Mouse (Mus musculus) ES-Bruce4 (cell line): ENCODE data around the gene Ttc28. TPM values are rescaled to one million over a fixed set of nuclear protein-coding genes. Genes with fewer than 3 reads are reported as not detected.

Experiments used
- H3K27ac ChIP-seq: 2 replicates; pipeline ENCODE4 v1.5.1; 2012; ENCODE audit warnings: low read length, inconsistent platforms; ENCODE audit not compliant: insufficient read depth
- H3K27me3 ChIP-seq: 2 replicates; pipeline ENCODE4 v1.6.1; 2012; ENCODE audit warnings: mild to moderate bottlenecking, low read length, inconsistent platforms; ENCODE audit not compliant: control insufficient read depth, poor library complexity, insufficient read depth, severe bottlenecking
- H3K36me3 ChIP-seq: 2 replicates; pipeline ENCODE4 v1.6.1; 2012; ENCODE audit warnings: inconsistent platforms, mild to moderate bottlenecking, low read length, moderate library complexity; ENCODE audit not compliant: control insufficient read depth, poor library complexity, insufficient read depth, severe bottlenecking
- H3K4me1 ChIP-seq: one replicate; pipeline ENCODE4 v1.8.1; 2011; ENCODE audit warnings: low read length; ENCODE audit not compliant: control insufficient read depth, insufficient read depth
- H3K4me3 ChIP-seq: 2 replicates; pipeline ENCODE4 v1.5.1; 2011; ENCODE audit warnings: low read depth, mild to moderate bottlenecking, low read length
- H3K9ac ChIP-seq: 2 replicates; pipeline ENCODE4 v1.6.1; 2012; ENCODE audit warnings: low read depth, mild to moderate bottlenecking, inconsistent platforms; ENCODE audit not compliant: poor library complexity, severe bottlenecking
- H3K9me3 ChIP-seq: replicated peaks from 2 replicates; pipeline ENCODE4 v1.6.1; 2012; ENCODE audit warnings: mild to moderate bottlenecking, low read length, inconsistent platforms; ENCODE audit not compliant: control insufficient read depth, poor library complexity, insufficient read depth, severe bottlenecking
- CTCF ChIP-seq: IDR thresholded peaks from one replicate; pipeline ENCODE4 v1.8.1; 2011; ENCODE audit warnings: low read depth, low read length
- EP300 ChIP-seq: IDR thresholded peaks from 2 replicates; pipeline ENCODE4 v1.6.1; 2011; ENCODE audit warnings: low read depth, low read length; ENCODE audit not compliant: insufficient read depth
- POLR2A ChIP-seq: IDR thresholded peaks from one replicate; pipeline ENCODE4 v1.8.1; 2011; ENCODE audit warnings: low read length; ENCODE audit not compliant: insufficient read depth
- polyA plus RNA-seq: library from polyadenylated mRNA; stranded (reverse); fragments of >200 nt; gene quantifications from 2 replicates; pipeline ENCODE4 v1.2.4, GENCODE M21; 2011; ENCODE audit warnings: low read depth; ENCODE audit not compliant: missing spikeins, insufficient read depth, insufficient read length

Ttc28 gene
- polyA plus RNA-seq, 1 experiment, result 2.5 TPM

- Histone ChIP-seq H3K4me3 (no peak overlapping the region), H3K4me1 (no peaks in the 10 kb centered on the region), H3K27me3 (no peaks in the 10 kb centered on the region), H3K27ac (no peak overlapping the region), H3K9ac (no peak overlapping the region), H3K9me3 (no peaks in the 10 kb centered on the region), H3K36me3 (no peaks in the 10 kb centered on the region)
- TF ChIP-seq CTCF, result no peak
- TF ChIP-seq EP300, result no peak
- TF ChIP-seq POLR2A, result no peak
Observed at GRCm38 (mm10) chr5:111007900-111008299, 128.3 kb downstream of the Ttc28 start.

DNA sequence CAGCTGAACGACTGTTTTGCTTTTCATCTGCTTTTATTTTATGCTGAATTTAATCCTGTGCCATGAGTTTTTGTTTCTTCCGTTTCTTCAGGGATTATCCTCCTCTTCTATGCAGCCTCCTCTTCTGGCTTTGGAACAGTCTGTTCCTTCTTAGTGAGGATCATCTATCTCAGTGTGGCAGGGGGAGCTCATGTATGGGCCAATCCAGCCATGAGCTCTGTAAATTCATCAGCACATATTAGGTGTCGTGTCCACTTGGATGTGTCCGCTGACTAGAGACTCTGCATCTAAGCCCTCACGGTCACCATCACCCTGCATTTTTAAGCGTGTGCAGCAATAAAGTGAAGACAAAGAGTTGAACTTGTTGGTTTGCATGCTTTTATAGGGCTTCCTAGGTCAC, 128.8 kb downstream of the Ttc28 start:
- H3K27me3 ChIP-seq, result no peaks in the 10 kb centered on the region
- no peak overlapping the region for H3K4me3 ChIP-seq
- no peak overlapping the region for H3K9ac ChIP-seq
- TF ChIP-seq EP300 (no peak), POLR2A (no peak)
- no peaks in the 10 kb centered on the region for H3K36me3 ChIP-seq
- H3K9me3 ChIP-seq, result no peaks in the 10 kb centered on the region
- H3K4me1 ChIP-seq, result no peaks in the 10 kb centered on the region
- H3K27ac ChIP-seq, result no peak overlapping the region

- Histone ChIP-seq H3K27ac (no peak overlapping the region), H3K4me1 (no peaks in the 10 kb centered on the region), H3K9ac (no peak overlapping the region), H3K4me3 (no peak overlapping the region), H3K27me3 (no peaks in the 10 kb centered on the region), H3K36me3 (no peaks in the 10 kb centered on the region), H3K9me3 (no peaks in the 10 kb centered on the region)
- TF ChIP-seq CTCF, result no peak
- no peak for TF ChIP-seq POLR2A
Observed at GRCm38 (mm10) chr5:111011271-111011670, 131.7 kb downstream of the Ttc28 start.

- Histone ChIP-seq H3K27ac (no peak overlapping the region), H3K27me3 (no peaks in the 10 kb centered on the region), H3K4me3 (no peak overlapping the region), H3K36me3 (no peaks in the 10 kb centered on the region), H3K9me3 (no peaks in the 10 kb centered on the region), H3K9ac (no peak overlapping the region), H3K4me1 (no peaks in the 10 kb centered on the region)
- TF ChIP-seq CTCF (no peak), EP300 (no peak), POLR2A (no peak)
Observed at GRCm38 (mm10) chr5:111012064-111012463, 132.5 kb downstream of the Ttc28 start.

DNA sequence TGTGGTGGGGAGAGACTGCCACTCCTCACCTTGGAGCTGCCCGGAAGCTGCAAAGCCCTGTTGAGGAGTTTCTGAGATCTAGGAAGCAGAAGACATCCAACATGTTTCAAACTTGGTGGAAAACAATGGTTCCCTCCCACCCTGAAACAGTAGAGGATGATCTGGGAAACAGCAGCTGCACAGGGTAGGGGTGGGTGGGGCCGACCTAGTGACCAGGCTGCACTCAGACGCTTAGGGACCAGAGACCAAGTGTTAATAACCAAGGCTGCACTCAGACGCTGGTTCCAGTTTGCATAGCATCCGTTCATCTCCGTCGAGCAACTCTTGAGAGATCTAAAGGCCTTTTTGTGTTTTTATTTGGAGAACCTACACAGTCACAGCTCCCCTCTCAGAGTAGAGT, 133.0 kb downstream of the Ttc28 start:
- Histone ChIP-seq H3K4me3 (no peak overlapping the region), H3K27me3 (no peaks in the 10 kb centered on the region), H3K36me3 (no peaks in the 10 kb centered on the region), H3K4me1 (no peaks in the 10 kb centered on the region), H3K9ac (no peak overlapping the region), H3K9me3 (no peaks in the 10 kb centered on the region), H3K27ac (no peak overlapping the region)
- TF ChIP-seq EP300, result no peak
- TF ChIP-seq POLR2A, result no peak
- no peak for TF ChIP-seq CTCF

GRCm38 (mm10) chr5:111014960-111015359, 135.4 kb downstream of the Ttc28 start:
- H3K27ac ChIP-seq, result no peak overlapping the region
- H3K9ac ChIP-seq, result no peak overlapping the region
- H3K27me3 ChIP-seq, result no peaks in the 10 kb centered on the region
- TF ChIP-seq POLR2A (no peak), EP300 (no peak), CTCF (no peak)
- no peaks in the 10 kb centered on the region for H3K9me3 ChIP-seq
- no peaks in the 10 kb centered on the region for H3K4me1 ChIP-seq
- no peak overlapping the region for H3K4me3 ChIP-seq
- H3K36me3 ChIP-seq, result no peaks in the 10 kb centered on the region

DNA sequence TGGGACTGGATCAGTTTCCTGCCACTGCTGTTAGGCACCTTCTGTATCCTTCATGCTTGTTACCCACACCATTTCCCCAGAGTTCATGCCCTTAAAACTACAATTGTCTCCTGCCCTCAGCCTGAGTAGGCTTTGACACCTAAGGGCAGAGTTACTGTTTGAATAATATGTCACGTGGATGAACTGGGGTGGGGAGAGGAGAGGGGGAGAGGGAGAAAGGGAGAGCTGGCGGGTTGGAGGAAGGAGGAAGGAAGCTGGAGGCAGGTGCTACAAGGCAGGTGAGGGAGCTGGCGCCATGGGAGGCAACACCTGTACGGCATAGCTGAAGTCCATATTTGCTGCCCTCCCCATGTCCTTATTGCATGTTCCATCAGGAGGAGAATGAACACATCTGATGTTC, 137.7 kb downstream of the Ttc28 start:
- Histone ChIP-seq H3K36me3 (no peaks in the 10 kb centered on the region), H3K4me1 (no peaks in the 10 kb centered on the region), H3K4me3 (no peak overlapping the region), H3K9me3 (no peaks in the 10 kb centered on the region), H3K27me3 (no peaks in the 10 kb centered on the region), H3K9ac (no peak overlapping the region), H3K27ac (no peak overlapping the region)
- TF ChIP-seq CTCF, result no peak
- TF ChIP-seq POLR2A, result no peak
- TF ChIP-seq EP300, result no peak
